ENCODE assay signal across 12 mouse cellular contexts in the genomic region with DNA sequence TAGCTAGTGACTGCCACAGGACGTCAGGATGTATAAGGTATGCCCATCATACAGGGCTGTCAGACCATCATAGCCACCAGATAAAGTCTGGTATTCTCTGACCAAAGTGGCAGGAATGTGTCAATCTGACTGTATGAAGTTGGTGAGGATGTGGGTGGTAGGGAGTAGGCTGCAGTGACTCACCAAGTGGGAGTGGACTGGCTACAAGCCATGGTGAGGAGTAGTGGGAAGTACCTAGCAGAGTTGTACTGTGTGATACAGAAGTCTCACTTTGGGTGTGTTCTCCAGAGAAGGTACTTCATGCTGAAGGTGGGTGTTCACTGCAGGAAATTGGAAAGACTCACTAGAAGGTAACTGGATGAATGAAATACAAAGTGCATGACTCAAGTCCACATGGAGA. TPM values are rescaled to one million over a fixed set of nuclear protein-coding genes. Genes with fewer than 3 reads are reported as not detected.
DNase-seq lines count a peak whose midpoint lies in the region; ATAC-seq lines count a peak whose summit lies in the region.
"Had no signal": no experiment of that assay in that cellular context is flagged by ENCODE, and none has a peak within 500 bp of the region (broad histone marks: within the 10 kb centered on the region; RNA-seq: fewer than 3 reads in every experiment).

No protein-coding gene starts in this region.

- peak; percentile 58 to 82 for DNase-seq in layer of hippocampus, adult 18-20 months (ENCODE audit: low spot score in 2 of 2)
- no peak for DNase-seq in layer of hippocampus, postnatal 10 days (ENCODE audit: low spot score in 2 of 2)
- peak; percentile 81 for DNase-seq in NIH3T3 (ENCODE audit: low read depth)
- peak; percentile 70 for DNase-seq in lung, postnatal 36 days
- no peak for DNase-seq in kidney, adult 9 months
- no peak for DNase-seq in neural tube, embryonic 10.5 days (ENCODE audit: extremely low spot score, low spot score)
- DNase-seq: cerebellum, adult 8-10 months had no signal

- peaks cover 43% of the 10 kb centered on the region for H3K36me3 ChIP-seq in forebrain, embryonic 13.5 days (ENCODE audit: poor library complexity, severe bottlenecking)

- WGBS in forebrain, embryonic 13.5 days, result 92% methylated on average over 1 of the region's 1 CpGs

- no peaks in the 10 kb centered on the region for H3K27me3 ChIP-seq in forebrain, embryonic 13.5 days
- H3K27me3 ChIP-seq: limb, embryonic 13.5 days; midbrain, embryonic 12.5 days had no signal

- H3K27ac ChIP-seq in forebrain, embryonic 13.5 days, result no peak overlapping the region
- H3K27ac ChIP-seq: heart, embryonic 10.5 days; limb, embryonic 13.5 days; midbrain, embryonic 12.5 days had no signal

- H3K9ac ChIP-seq in forebrain, embryonic 13.5 days, result no peak overlapping the region
- H3K9ac ChIP-seq: limb, embryonic 13.5 days; midbrain, embryonic 12.5 days had no signal

- H3K4me2 ChIP-seq in forebrain, embryonic 13.5 days, result no peak overlapping the region
- H3K4me2 ChIP-seq: limb, embryonic 13.5 days; midbrain, embryonic 12.5 days had no signal

- no peaks in the 10 kb centered on the region for H3K9me3 ChIP-seq in forebrain, embryonic 13.5 days (replicated peaks)
- H3K9me3 ChIP-seq: heart, embryonic 10.5 days; limb, embryonic 13.5 days; midbrain, embryonic 12.5 days had no signal

- H3K4me3 ChIP-seq in forebrain, embryonic 13.5 days, result no peak overlapping the region
- H3K4me3 ChIP-seq: heart, embryonic 10.5 days; limb, embryonic 13.5 days; midbrain, embryonic 12.5 days had no signal

- no peaks in the 10 kb centered on the region for H3K4me1 ChIP-seq in forebrain, embryonic 13.5 days
- H3K4me1 ChIP-seq: heart, embryonic 10.5 days; limb, embryonic 13.5 days; midbrain, embryonic 12.5 days had no signal

- peak; percentile 74 for ATAC-seq in granulocyte monocyte progenitor cell, adult 5-6 weeks (replicated peaks; ENCODE audit: poor library complexity, severe bottlenecking)
- no peak for ATAC-seq in forebrain, embryonic 13.5 days

RNA-seq across cellular contexts. Expression of a gene that starts 41.4 kb away (rescaled TPM):
- 10 to 100 TPM; 24.5 to 25.2 TPM for total RNA-seq in layer of hippocampus, adult 18-20 months (2021)
- 10 to 100 TPM; 16.6 to 27.2 TPM for total RNA-seq in layer of hippocampus, postnatal 10 days (2021)
- 95.5 and 117 TPM in 2 replicates for total RNA-seq in granulocyte monocyte progenitor cell, adult 5-6 weeks (2014; fragmentation: Nextera tagmentation)
- 28.7 and 33.8 TPM in 2 replicates for total RNA-seq in granulocyte monocyte progenitor cell, adult 5-6 weeks (2017)
- 12.5 and 13.5 TPM in 2 replicates for polyA plus RNA-seq in forebrain, embryonic 13.5 days (2015; fragmentation: Nextera tagmentation; extraction: Ambion mirVana)

RNA-seq across cellular contexts. Expression of a gene that starts 41.5 kb away (rescaled TPM):
- 10 to 100 TPM; 87.2 to 98.6 TPM for total RNA-seq in layer of hippocampus, adult 18-20 months (2021)
- 10 to 100 TPM; 86.6 to 87.0 TPM for total RNA-seq in layer of hippocampus, postnatal 10 days (2021)
- 36.7 and 44.7 TPM in 2 replicates for total RNA-seq in granulocyte monocyte progenitor cell, adult 5-6 weeks (2014; fragmentation: Nextera tagmentation)
- 37.2 and 54.8 TPM in 2 replicates for total RNA-seq in granulocyte monocyte progenitor cell, adult 5-6 weeks (2017)
- polyA plus RNA-seq in forebrain, embryonic 13.5 days (2015; fragmentation: Nextera tagmentation; extraction: Ambion mirVana), result 81.2 and 87.7 TPM in 2 replicates

RNA-seq across cellular contexts. Expression of a gene that starts 51.0 kb away (rescaled TPM):
- not detected for total RNA-seq in layer of hippocampus, adult 18-20 months (2021)
- total RNA-seq in layer of hippocampus, postnatal 10 days (2021), result not detected
- not detected in 2 replicates for total RNA-seq in granulocyte monocyte progenitor cell, adult 5-6 weeks (2014; fragmentation: Nextera tagmentation)
- not detected in 2 replicates for total RNA-seq in granulocyte monocyte progenitor cell, adult 5-6 weeks (2017)
- not detected in 2 replicates for polyA plus RNA-seq in forebrain, embryonic 13.5 days (2015; fragmentation: Nextera tagmentation; extraction: Ambion mirVana)
- polyA plus RNA-seq: limb, embryonic 13.5 days had no signal

Comparison
In these comparisons a context has a peak if more than half of its experiments do, and no peak if none do; other contexts are left out.
1. DNase-seq: peak in layer of hippocampus, adult 18-20 months (2 of 2), NIH3T3 (single experiment) and lung, postnatal 36 days (single experiment); none in layer of hippocampus, postnatal 10 days (0 of 2), kidney, adult 9 months (single experiment) and neural tube, embryonic 10.5 days (single experiment).